Mouse (Mus musculus): ENCODE measurements around the gene Fam131b.

DNA sequence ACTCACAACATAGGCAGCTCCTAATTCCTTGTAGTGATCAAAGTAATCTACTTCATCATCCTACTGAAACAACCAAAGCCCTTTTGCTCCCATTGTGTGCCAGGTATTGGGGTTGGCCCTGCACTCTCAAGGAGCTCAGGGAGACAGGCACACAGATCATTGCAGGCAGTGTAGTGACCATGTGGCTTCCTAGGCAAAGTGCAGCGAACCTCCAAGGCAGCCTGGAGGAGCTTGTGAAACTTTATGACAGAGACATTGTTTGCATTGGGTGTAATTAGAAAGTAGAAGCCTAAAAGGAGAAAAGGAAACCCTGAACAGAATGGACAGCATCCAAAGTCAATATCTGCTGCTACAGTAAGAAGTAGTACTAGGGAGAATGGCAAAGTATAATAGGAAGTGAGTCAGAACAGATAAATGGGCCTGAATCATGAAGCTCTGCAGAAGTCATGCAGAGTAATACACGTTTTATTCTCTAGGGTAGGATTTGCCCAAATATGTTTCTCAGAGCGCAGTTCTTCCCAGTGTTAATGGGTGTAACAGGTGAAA is 28.8 kb downstream of the Fam131b start:
- no peak for TF ChIP-seq CTCF (IDR thresholded peaks at IDR 0.05)
- no peak for TF ChIP-seq EP300 (IDR thresholded peaks at IDR 0.05; ENCODE audit: insufficient read depth, low read depth, low read length)
